Comparison of ENCODE assay signal across 15 mouse cellular contexts in the genomic region with DNA sequence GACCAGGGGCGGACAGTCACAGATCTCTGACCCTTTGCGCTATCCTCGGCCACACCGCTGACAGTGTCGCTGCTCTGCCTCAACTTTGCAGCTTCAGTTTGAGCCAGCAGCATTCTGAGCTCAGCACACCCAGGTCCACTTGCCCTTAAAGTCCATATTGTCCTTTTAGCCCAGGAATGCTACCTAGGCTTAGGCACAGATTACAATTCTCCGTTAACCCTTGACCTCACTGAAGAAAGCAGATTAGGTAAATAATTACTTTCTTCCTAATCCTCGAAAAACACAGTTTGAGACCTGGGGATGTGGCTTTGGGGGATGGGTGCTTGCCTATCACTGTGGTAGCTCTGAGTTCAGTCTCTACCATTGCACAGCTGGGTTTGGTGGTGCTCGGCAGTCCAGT. TPM values are rescaled to one million over a fixed set of nuclear protein-coding genes. Genes with fewer than 3 reads are reported as not detected.
DNase-seq lines count a peak whose midpoint lies in the region; ATAC-seq and TF ChIP-seq lines count a peak whose summit lies in the region.
"Had no signal": no experiment of that assay in that cellular context is flagged by ENCODE, and none has a peak within 500 bp of the region (broad histone marks: within the 10 kb centered on the region; RNA-seq: fewer than 3 reads in every experiment).

No protein-coding gene starts in this region.

- H3K27me3 ChIP-seq in megakaryocyte, embryonic 14.5 days (replicated peaks): no peaks in the 10 kb centered on the region
- no peaks in the 10 kb centered on the region for H3K27me3 ChIP-seq in kidney, embryonic 15.5 days
- H3K27me3 ChIP-seq in liver, embryonic 12.5 days (replicated peaks): no peaks in the 10 kb centered on the region

- TF ChIP-seq CTCF in lung, adult 2 months (IDR thresholded peaks at IDR 0.05; ENCODE audit: insufficient read depth, low read length): no peak

- peaks cover 39% of the 10 kb centered on the region for H3K36me3 ChIP-seq in megakaryocyte, embryonic 14.5 days (replicated peaks; ENCODE audit: low read length)
- H3K36me3 ChIP-seq in kidney, embryonic 15.5 days: peaks cover 34% of the 10 kb centered on the region
- peaks cover 39% of the 10 kb centered on the region for H3K36me3 ChIP-seq in liver, embryonic 12.5 days

- H3K9ac ChIP-seq in kidney, embryonic 15.5 days: no peak overlapping the region
- H3K9ac ChIP-seq in liver, embryonic 12.5 days: no peak overlapping the region

- no peak for ATAC-seq in megakaryocyte, adult 5-6 weeks (ENCODE audit: poor library complexity, severe bottlenecking)
- no peak for ATAC-seq in kidney, embryonic 15.5 days (replicated peaks; ENCODE audit: low FRiP score)
- ATAC-seq in liver, embryonic 12.5 days: no peak
- ATAC-seq: forebrain, embryonic 14.5 days; inflammation-experienced regulatory T-cells, adult 6 months had no signal

- TF ChIP-seq POLR2A in lung, adult 2 months (IDR thresholded peaks at IDR 0.05; ENCODE audit: borderline replicate concordance, extremely low read depth, low read depth, low read length): no peak

- WGBS in kidney, embryonic 15.5 days: 88% methylated on average over 8 of the region's 8 CpGs
- 79% methylated on average over 8 of the region's 8 CpGs for WGBS in liver, embryonic 12.5 days (ENCODE audit: insufficient replicate concordance)
- WGBS in lung, adult 2 months: 91% methylated on average over 8 of the region's 8 CpGs

- no peak overlapping the region for H3K27ac ChIP-seq in kidney, embryonic 15.5 days
- H3K27ac ChIP-seq in liver, embryonic 12.5 days: no peak overlapping the region

- H3K4me2 ChIP-seq in kidney, embryonic 15.5 days: peak overlapping the region; percentile 93
- H3K4me2 ChIP-seq in liver, embryonic 12.5 days: peak overlapping the region; percentile 95

- H3K4me1 ChIP-seq in megakaryocyte, embryonic 14.5 days: peaks cover 35% of the 10 kb centered on the region
- H3K4me1 ChIP-seq in kidney, embryonic 15.5 days: peaks cover 22% of the 10 kb centered on the region
- H3K4me1 ChIP-seq in liver, embryonic 12.5 days: peaks cover 32% of the 10 kb centered on the region
- peaks cover 5% of the 10 kb centered on the region for H3K4me1 ChIP-seq in lung, adult 2 months (ENCODE audit: control insufficient read depth, insufficient read depth, low read length)

- H3K4me3 ChIP-seq in megakaryocyte, embryonic 14.5 days (replicated peaks): peak overlapping the region; percentile 21
- H3K4me3 ChIP-seq in kidney, embryonic 15.5 days (replicated peaks): 0 out of 2 replicates have a peak overlapping the region, but pooled peaks have one; percentile 85
- no peak overlapping the region for H3K4me3 ChIP-seq in liver, embryonic 12.5 days
- H3K4me3 ChIP-seq in lung, adult 2 months (replicated peaks; ENCODE audit: extremely low read depth, low read depth, low read length): no peak overlapping the region

- no peak for DNase-seq in lung, adult 2 months
- no peak for DNase-seq in cerebellum, adult 11 months
- no peak for DNase-seq in testis, postnatal 10 days (ENCODE audit: low spot score)
- DNase-seq: adrenal gland, postnatal 10 days; cerebellum, postnatal 10 days; embryo, embryonic 11 days; lung, postnatal 10 days; spleen, adult 18-20 months had no signal

- no peaks in the 10 kb centered on the region for H3K9me3 ChIP-seq in megakaryocyte, embryonic 14.5 days
- H3K9me3 ChIP-seq in kidney, embryonic 15.5 days (replicated peaks): no peaks in the 10 kb centered on the region
- H3K9me3 ChIP-seq in liver, embryonic 12.5 days (replicated peaks): no peaks in the 10 kb centered on the region

RNA-seq across cellular contexts. Expression of gene Gcsh, which starts 2.1 kb away (rescaled TPM):
- 1.6 and 4.9 TPM in 2 replicates for polyA plus RNA-seq in megakaryocyte, embryonic 14.5 days (2012; ENCODE audit: insufficient read depth, low replicate concordance)
- 12.6 and 15.5 TPM in 2 replicates for total RNA-seq in megakaryocyte, adult 5-6 weeks (2015)
- 12.6 and 25.3 TPM in 2 replicates for total RNA-seq in megakaryocyte, adult 5-6 weeks (2017)
- polyA plus RNA-seq in kidney, embryonic 15.5 days (2015; fragmentation: Nextera tagmentation; extraction: Ambion mirVana): 174 and 176 TPM in 2 replicates
- polyA plus RNA-seq in liver, embryonic 12.5 days (2016; fragmentation: Nextera tagmentation; extraction: Ambion mirVana): 86.0 and 93.4 TPM in 2 replicates
- polyA plus RNA-seq in lung, adult 2 months (2012; rRNA removed): 10.2 and 14.7 TPM in 2 replicates

RNA-seq across cellular contexts. Expression of gene 1700030J22Rik, which starts 12.5 kb away (rescaled TPM):
- polyA plus RNA-seq in megakaryocyte, embryonic 14.5 days (2012; ENCODE audit: insufficient read depth, low replicate concordance): 1.8 and 2.0 TPM in 2 replicates
- 0.40 and 0.43 TPM in 2 replicates for total RNA-seq in megakaryocyte, adult 5-6 weeks (2015)
- total RNA-seq in megakaryocyte, adult 5-6 weeks (2017): 0.29 and 0.37 TPM in 2 replicates
- 2.4 and 2.5 TPM in 2 replicates for polyA plus RNA-seq in kidney, embryonic 15.5 days (2015; fragmentation: Nextera tagmentation; extraction: Ambion mirVana)
- polyA plus RNA-seq in liver, embryonic 12.5 days (2016; fragmentation: Nextera tagmentation; extraction: Ambion mirVana): 0.66 and 0.92 TPM in 2 replicates
- polyA plus RNA-seq in lung, adult 2 months (2012; rRNA removed): 1.2 and 1.5 TPM in 2 replicates
- total RNA-seq: neutrophil, adult 5-6 weeks had no signal

RNA-seq across cellular contexts. Expression of gene Atmin, which starts 48.0 kb away (rescaled TPM):
- polyA plus RNA-seq in megakaryocyte, embryonic 14.5 days (2012; ENCODE audit: insufficient read depth, low replicate concordance): 0.95 and 2.5 TPM in 2 replicates
- 12.3 and 14.5 TPM in 2 replicates for total RNA-seq in megakaryocyte, adult 5-6 weeks (2015)
- 8.6 and 11.3 TPM in 2 replicates for total RNA-seq in megakaryocyte, adult 5-6 weeks (2017)
- 11.3 and 12.3 TPM in 2 replicates for polyA plus RNA-seq in kidney, embryonic 15.5 days (2015; fragmentation: Nextera tagmentation; extraction: Ambion mirVana)
- polyA plus RNA-seq in liver, embryonic 12.5 days (2016; fragmentation: Nextera tagmentation; extraction: Ambion mirVana): 7.6 and 8.2 TPM in 2 replicates
- polyA plus RNA-seq in lung, adult 2 months (2012; rRNA removed): 13.9 and 15.9 TPM in 2 replicates

Comparison
In these comparisons a context has a peak if more than half of its experiments do, and no peak if none do; other contexts are left out.
1. H3K4me3 ChIP-seq: peak in megakaryocyte, embryonic 14.5 days (single experiment) and kidney, embryonic 15.5 days (single experiment); none in liver, embryonic 12.5 days (single experiment) and lung, adult 2 months (single experiment).